Mouse (Mus musculus): ENCODE measurements around the gene Selplg.

DNA sequence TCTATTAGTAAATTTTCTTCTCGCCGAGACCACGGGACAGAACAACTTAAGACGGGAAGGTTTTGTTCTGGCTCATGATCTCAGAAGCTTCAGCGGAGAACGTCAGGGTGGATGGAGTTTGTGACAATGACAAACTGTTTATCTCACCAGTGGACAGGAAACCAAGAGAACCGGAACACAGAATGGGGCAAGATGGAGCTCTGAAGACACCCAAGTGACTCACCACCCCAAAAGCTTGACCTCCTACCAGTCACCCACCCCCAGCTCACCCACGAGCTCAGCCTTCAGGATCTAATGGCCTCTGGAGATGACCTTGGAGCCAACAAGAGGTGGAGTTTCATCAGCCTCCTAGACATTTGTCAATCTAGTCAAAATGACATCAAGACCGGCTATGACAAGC is 27.1 kb downstream of the Selplg start:
- no peak for TF ChIP-seq POLR2A (IDR thresholded peaks at IDR 0.05; ENCODE audit: borderline replicate concordance, insufficient read depth, low read length)
- no peak for TF ChIP-seq CTCF (IDR thresholded peaks at IDR 0.05; ENCODE audit: borderline replicate concordance, insufficient read depth, low read depth, low read length)
